Comparison of ENCODE assay signal across 14 mouse cellular contexts in the genomic region with DNA sequence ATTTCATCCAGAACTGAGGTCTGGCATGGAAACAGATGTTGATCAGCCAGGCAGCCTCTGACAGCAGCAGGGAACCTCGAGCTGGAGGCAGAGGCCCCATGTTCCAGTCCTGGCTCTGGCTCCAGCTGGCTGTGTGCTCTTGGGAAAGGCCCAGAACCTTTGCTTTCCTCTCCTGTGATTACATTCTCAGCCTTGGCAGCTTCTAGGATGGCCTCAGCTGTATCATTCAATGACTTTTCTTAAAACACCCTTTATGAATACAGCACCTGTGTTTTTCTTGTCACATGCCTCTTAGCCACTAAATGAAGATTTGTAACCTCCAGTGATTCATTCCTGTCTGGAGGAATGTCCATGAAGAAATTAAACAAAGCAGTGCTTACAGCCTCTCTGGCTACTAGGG. TPM values are rescaled to one million over a fixed set of nuclear protein-coding genes. Genes with fewer than 3 reads are reported as not detected.
A peak's percentile ranks its signal among the peaks of the same experiment; 100 is the strongest.
DNase-seq lines count a peak whose midpoint lies in the region; ATAC-seq and TF ChIP-seq lines count a peak whose summit lies in the region.
"Had no signal": no experiment of that assay in that cellular context is flagged by ENCODE, and none has a peak within 500 bp of the region (broad histone marks: within the 10 kb centered on the region; RNA-seq: fewer than 3 reads in every experiment).

No protein-coding gene starts in this region.

- no peak overlapping the region for H3K4me2 ChIP-seq in limb, embryonic 14.5 days (replicated peaks; ENCODE audit: low read depth, low read length, severe bottlenecking)
- no peak overlapping the region for H3K4me2 ChIP-seq in embryonic facial prominence, embryonic 14.5 days (ENCODE audit: low read depth, low read length)
- H3K4me2 ChIP-seq: heart, embryonic 11.5 days had no signal

- ATAC-seq in cerebellum, adult (ENCODE audit: insufficient number of reproducible peaks, low FRiP score, low TSS enrichment) = no peak
- no peak for ATAC-seq in limb, embryonic 14.5 days (ENCODE audit: low FRiP score, low read depth)
- ATAC-seq in embryonic facial prominence, embryonic 14.5 days (ENCODE audit: low read depth) = no peak
- ATAC-seq: midbrain, embryonic 16.5 days had no signal

- H3K9me3 ChIP-seq in limb, embryonic 14.5 days (ENCODE audit: control insufficient read depth, low read length) = no peaks in the 10 kb centered on the region
- no peaks in the 10 kb centered on the region for H3K9me3 ChIP-seq in limb, embryonic 10.5 days (replicated peaks)
- H3K9me3 ChIP-seq in embryonic facial prominence, embryonic 14.5 days (ENCODE audit: control insufficient read depth, low read length) = no peaks in the 10 kb centered on the region
- H3K9me3 ChIP-seq: hindbrain, embryonic 10.5 days had no signal

- H3K9ac ChIP-seq in limb, embryonic 14.5 days (ENCODE audit: low read depth, low read length, severe bottlenecking) = no peak overlapping the region
- H3K9ac ChIP-seq in embryonic facial prominence, embryonic 14.5 days (ENCODE audit: low read depth, low read length) = no peak overlapping the region

- peak; percentile 9 to 39 for DNase-seq in cerebellum, postnatal 10 days
- DNase-seq in limb, embryonic 14.5 days (ENCODE audit: low spot score) = peak; percentile 14
- no peak for DNase-seq in limb, embryonic 10.5 days (ENCODE audit: low spot score)
- DNase-seq in embryonic facial prominence, embryonic 14.5 days (ENCODE audit: low spot score) = peak; percentile 46
- peak; percentile 17 to 21 for DNase-seq in gastrocnemius, postnatal 4 days (ENCODE audit: low spot score in 2 of 2)
- DNase-seq in liver = no peak
- DNase-seq in thymus, postnatal 36 days = no peak
- DNase-seq: cerebellum, adult 8-10 months; right cerebral cortex, postnatal 4 days had no signal

- no peaks in the 10 kb centered on the region for H3K27me3 ChIP-seq in limb, embryonic 14.5 days (ENCODE audit: control insufficient read depth, insufficient read depth, low read length)
- H3K27me3 ChIP-seq in limb, embryonic 10.5 days (ENCODE audit: low read depth, poor library complexity, severe bottlenecking) = no peaks in the 10 kb centered on the region
- no peaks in the 10 kb centered on the region for H3K27me3 ChIP-seq in embryonic facial prominence, embryonic 14.5 days (replicated peaks; ENCODE audit: control insufficient read depth, insufficient read depth, low read length)

- WGBS in limb, embryonic 14.5 days = 16% methylated on average over 1 of the region's 1 CpGs
- 38% methylated on average over 1 of the region's 1 CpGs for WGBS in limb, embryonic 10.5 days
- whole genome bisulfite sequencing in embryonic facial prominence, embryonic 14.5 days = 25% methylated on average over 1 of the region's 1 CpGs

- no peak overlapping the region for H3K4me3 ChIP-seq in limb, embryonic 14.5 days (replicated peaks; ENCODE audit: low read length)
- H3K4me3 ChIP-seq in limb, embryonic 10.5 days = no peak overlapping the region
- H3K4me3 ChIP-seq in embryonic facial prominence, embryonic 14.5 days (ENCODE audit: low read depth, low read length) = no peak overlapping the region
- H3K4me3 ChIP-seq: hindbrain, embryonic 10.5 days; left cerebral cortex, adult 2 months had no signal

- TF ChIP-seq POLR2A in limb, embryonic 14.5 days (IDR thresholded peaks at IDR 0.05; ENCODE audit: borderline replicate concordance, extremely low read depth, insufficient read depth, insufficient read length) = no peak

- H3K27ac ChIP-seq in limb, embryonic 14.5 days (replicated peaks; ENCODE audit: low read depth, low read length) = no peak overlapping the region
- no peak overlapping the region for H3K27ac ChIP-seq in limb, embryonic 10.5 days
- no peak overlapping the region for H3K27ac ChIP-seq in embryonic facial prominence, embryonic 14.5 days (replicated peaks; ENCODE audit: low read depth, low read length)
- H3K27ac ChIP-seq: hindbrain, embryonic 10.5 days; left cerebral cortex, adult 2 months had no signal

- H3K4me1 ChIP-seq in limb, embryonic 14.5 days (ENCODE audit: control insufficient read depth, insufficient read depth, low read length) = no peaks in the 10 kb centered on the region
- peaks cover 16% of the 10 kb centered on the region for H3K4me1 ChIP-seq in limb, embryonic 10.5 days
- H3K4me1 ChIP-seq in embryonic facial prominence, embryonic 14.5 days (ENCODE audit: control insufficient read depth, insufficient read depth, low read length) = 0 out of 2 replicates have a peak, but pooled peaks cover 9% of the 10 kb centered on the region

- H3K36me3 ChIP-seq in limb, embryonic 14.5 days (ENCODE audit: control insufficient read depth, insufficient read depth, low read length) = no peaks in the 10 kb centered on the region
- no peaks in the 10 kb centered on the region for H3K36me3 ChIP-seq in limb, embryonic 10.5 days
- no peaks in the 10 kb centered on the region for H3K36me3 ChIP-seq in embryonic facial prominence, embryonic 14.5 days (ENCODE audit: control insufficient read depth, insufficient read depth, low read length)
- H3K36me3 ChIP-seq: hindbrain, embryonic 10.5 days had no signal

RNA-seq across cellular contexts. Expression of a gene that starts 31.3 kb away (rescaled TPM):
- polyA plus RNA-seq in limb, embryonic 14.5 days (2012; rRNA removed) = 1.5 and 1.9 TPM in 2 replicates
- polyA plus RNA-seq in limb, embryonic 14.5 days (2014; fragmentation: Nextera tagmentation; extraction: Ambion mirVana) = 2.2 and 3.0 TPM in 2 replicates
- 4.9 and 5.0 TPM in 2 replicates for polyA plus RNA-seq in limb, embryonic 10.5 days (2016; fragmentation: Nextera tagmentation; extraction: Ambion mirVana)
- polyA plus RNA-seq in embryonic facial prominence, embryonic 14.5 days (2014; fragmentation: Nextera tagmentation; extraction: Ambion mirVana) = 3.6 TPM in 2 replicates
- total RNA-seq in gastrocnemius, postnatal 4 days (2021) = 1 to 10 TPM; 2.9 to 4.6 TPM

RNA-seq across cellular contexts. Expression of a gene that starts 31.3 kb away (rescaled TPM):
- polyA plus RNA-seq in limb, embryonic 14.5 days (2012; rRNA removed) = 22.7 and 23.4 TPM in 2 replicates
- 27.7 and 35.8 TPM in 2 replicates for polyA plus RNA-seq in limb, embryonic 14.5 days (2014; fragmentation: Nextera tagmentation; extraction: Ambion mirVana)
- 35.7 and 37.0 TPM in 2 replicates for polyA plus RNA-seq in limb, embryonic 10.5 days (2016; fragmentation: Nextera tagmentation; extraction: Ambion mirVana)
- polyA plus RNA-seq in embryonic facial prominence, embryonic 14.5 days (2014; fragmentation: Nextera tagmentation; extraction: Ambion mirVana) = 37.6 and 38.0 TPM in 2 replicates
- 10 to 100 TPM; 45.0 to 51.0 TPM for total RNA-seq in gastrocnemius, postnatal 4 days (2021)

Comparison
In these comparisons a context has a peak if more than half of its experiments do, and no peak if none do; other contexts are left out.
1. DNase-seq: peak in cerebellum, postnatal 10 days (2 of 2), limb, embryonic 14.5 days (single experiment), embryonic facial prominence, embryonic 14.5 days (single experiment) and gastrocnemius, postnatal 4 days (2 of 2); none in limb, embryonic 10.5 days (single experiment), liver (single experiment) and thymus, postnatal 36 days (0 of 2).